Mouse (Mus musculus): Measurements from ENCODE around the gene Phlpp1. TPM values are rescaled to one million over a fixed set of nuclear protein-coding genes. Genes with fewer than 3 reads are reported as not detected.

Phlpp1 gene
- polyA plus RNA-seq, 1 experiment = 7.6 TPM

GRCm38 (mm10) chr1:106175360-106175759 lies 3.8 kb downstream of the Phlpp1 start:
- TF ChIP-seq CTCF (IDR thresholded peaks at IDR 0.05; ENCODE audit: low read depth, low read length) = no peak
- Histone ChIP-seq H3K4me1 (ENCODE audit: control insufficient read depth, insufficient read depth, low read length) (peaks cover 15% of the 10 kb centered on the region), H3K27ac (ENCODE audit: insufficient read depth, low read depth, low read length) (no peak overlapping the region), H3K4me3 (ENCODE audit: insufficient read depth, low read length) (no peak overlapping the region)

- no peak for TF ChIP-seq CTCF (IDR thresholded peaks at IDR 0.05; ENCODE audit: low read depth, low read length)
- no peak for TF ChIP-seq POLR2A (IDR thresholded peaks at IDR 0.05; ENCODE audit: borderline replicate concordance, low read depth, low read length)
- Histone ChIP-seq H3K4me1 (ENCODE audit: control insufficient read depth, insufficient read depth, low read length) (peaks cover 10% of the 10 kb centered on the region), H3K27ac (ENCODE audit: insufficient read depth, low read depth, low read length) (no peak overlapping the region), H3K4me3 (ENCODE audit: insufficient read depth, low read length) (no peak overlapping the region)
Measured at GRCm38 (mm10) chr1:106176791-106177190, 5.2 kb downstream of the Phlpp1 start.

GRCm38 (mm10) chr1:106177868-106178790 lies 6.6 kb downstream of the Phlpp1 start:
- Histone ChIP-seq H3K4me1 (ENCODE audit: control insufficient read depth, insufficient read depth, low read length) (peaks cover 10% of the 10 kb centered on the region), H3K27ac (ENCODE audit: insufficient read depth, low read depth, low read length) (no peak overlapping the region), H3K4me3 (ENCODE audit: insufficient read depth, low read length) (no peak overlapping the region)
- TF ChIP-seq POLR2A (IDR thresholded peaks at IDR 0.05; ENCODE audit: borderline replicate concordance, low read depth, low read length) = no peak
- TF ChIP-seq CTCF (IDR thresholded peaks at IDR 0.05; ENCODE audit: low read depth, low read length) = no peak

- H3K4me1 ChIP-seq (ENCODE audit: control insufficient read depth, insufficient read depth, low read length) = no peaks in the 10 kb centered on the region
Measured at GRCm38 (mm10) chr1:106183701-106184100, 12.1 kb downstream of the Phlpp1 start.

GRCm38 (mm10) chr1:106184780-106185460 lies 13.4 kb downstream of the Phlpp1 start:
- TF ChIP-seq POLR2A (IDR thresholded peaks at IDR 0.05; ENCODE audit: borderline replicate concordance, low read depth, low read length) = no peak
- no peak for TF ChIP-seq CTCF (IDR thresholded peaks at IDR 0.05; ENCODE audit: low read depth, low read length)
- H3K4me1 ChIP-seq (ENCODE audit: control insufficient read depth, insufficient read depth, low read length) = no peaks in the 10 kb centered on the region
- no peak overlapping the region for H3K4me3 ChIP-seq (ENCODE audit: insufficient read depth, low read length)
- H3K27ac ChIP-seq (ENCODE audit: insufficient read depth, low read depth, low read length) = no peak overlapping the region

More at GRCm38 (mm10) chr1:106183701-106184100, 12.1 kb downstream of the Phlpp1 start:
- H3K27ac ChIP-seq (ENCODE audit: insufficient read depth, low read depth, low read length) = no peak overlapping the region
- H3K4me3 ChIP-seq (ENCODE audit: insufficient read depth, low read length) = no peak overlapping the region
- TF ChIP-seq CTCF (IDR thresholded peaks at IDR 0.05; ENCODE audit: low read depth, low read length) (no peak), POLR2A (IDR thresholded peaks at IDR 0.05; ENCODE audit: borderline replicate concordance, low read depth, low read length) (no peak)

- Histone ChIP-seq H3K4me3 (ENCODE audit: insufficient read depth, low read length) (no peak overlapping the region), H3K4me1 (ENCODE audit: control insufficient read depth, insufficient read depth, low read length) (no peaks in the 10 kb centered on the region), H3K27ac (ENCODE audit: insufficient read depth, low read depth, low read length) (no peak overlapping the region)
- TF ChIP-seq CTCF (IDR thresholded peaks at IDR 0.05; ENCODE audit: low read depth, low read length) = no peak
- no peak for TF ChIP-seq POLR2A (IDR thresholded peaks at IDR 0.05; ENCODE audit: borderline replicate concordance, low read depth, low read length)
Measured at GRCm38 (mm10) chr1:106185461-106185924, 13.9 kb downstream of the Phlpp1 start.

DNA sequence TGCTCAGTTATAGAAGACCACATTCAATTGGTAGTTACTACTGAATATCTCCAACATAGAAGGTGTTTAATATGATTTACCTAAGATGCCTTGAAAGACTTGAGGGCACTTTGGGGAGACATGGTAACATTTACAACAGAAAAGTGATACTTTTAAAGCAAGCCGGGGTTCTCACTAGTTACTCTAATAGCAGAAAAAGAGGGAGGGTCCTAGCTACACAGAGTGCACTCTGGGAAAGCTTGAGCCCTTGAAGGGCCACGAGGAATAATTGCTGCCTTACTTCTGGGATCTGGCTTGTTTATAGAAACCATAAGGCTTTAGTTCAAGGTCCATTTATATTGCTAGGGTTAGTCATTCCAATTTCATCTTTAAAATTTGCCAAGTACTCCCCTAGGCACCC lies 14.5 kb downstream of the Phlpp1 start:
- TF ChIP-seq CTCF (IDR thresholded peaks at IDR 0.05; ENCODE audit: low read depth, low read length) (no peak), POLR2A (IDR thresholded peaks at IDR 0.05; ENCODE audit: borderline replicate concordance, low read depth, low read length) (no peak)
- Histone ChIP-seq H3K4me3 (ENCODE audit: insufficient read depth, low read length) (no peak overlapping the region), H3K27ac (ENCODE audit: insufficient read depth, low read depth, low read length) (no peak overlapping the region), H3K4me1 (ENCODE audit: control insufficient read depth, insufficient read depth, low read length) (no peaks in the 10 kb centered on the region)

GRCm38 (mm10) chr1:106187480-106187879 lies 15.9 kb downstream of the Phlpp1 start:
- H3K27ac ChIP-seq (ENCODE audit: insufficient read depth, low read depth, low read length) = no peak overlapping the region
- H3K4me1 ChIP-seq (ENCODE audit: control insufficient read depth, insufficient read depth, low read length) = peaks cover 2% of the 10 kb centered on the region; the same call in 1 of the 2 replicates
- TF ChIP-seq POLR2A (IDR thresholded peaks at IDR 0.05; ENCODE audit: borderline replicate concordance, low read depth, low read length) = no peak
- TF ChIP-seq CTCF (IDR thresholded peaks at IDR 0.05; ENCODE audit: low read depth, low read length) = no peak
- H3K4me3 ChIP-seq (ENCODE audit: insufficient read depth, low read length) = no peak overlapping the region

GRCm38 (mm10) chr1:106188756-106189155 lies 17.2 kb downstream of the Phlpp1 start:
- TF ChIP-seq CTCF (IDR thresholded peaks at IDR 0.05; ENCODE audit: low read depth, low read length) (no peak), POLR2A (IDR thresholded peaks at IDR 0.05; ENCODE audit: borderline replicate concordance, low read depth, low read length) (no peak)
- Histone ChIP-seq H3K4me1 (ENCODE audit: control insufficient read depth, insufficient read depth, low read length) (peaks cover 2% of the 10 kb centered on the region; the same call in 1 of the 2 replicates), H3K4me3 (ENCODE audit: insufficient read depth, low read length) (no peak overlapping the region), H3K27ac (ENCODE audit: insufficient read depth, low read depth, low read length) (no peak overlapping the region)

DNA sequence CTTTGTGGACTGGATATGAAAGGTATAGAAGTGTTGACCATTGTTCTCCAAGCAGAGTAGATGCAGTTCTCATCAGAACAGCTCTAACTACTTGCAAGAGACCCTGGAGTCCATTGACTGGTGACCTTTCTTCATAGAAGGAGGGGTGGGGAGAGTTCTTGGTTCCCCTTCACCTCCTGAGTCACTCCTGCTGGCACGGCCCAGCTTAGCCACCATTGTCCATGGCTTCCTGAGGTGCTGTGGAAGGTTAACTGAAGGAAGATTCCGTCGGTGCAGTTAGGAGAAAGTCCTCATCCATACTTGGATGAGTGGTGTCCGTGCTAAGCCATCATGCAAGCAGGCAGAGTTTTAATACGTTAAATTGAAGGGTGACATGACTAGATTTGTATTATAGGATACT lies 17.8 kb downstream of the Phlpp1 start:
- no peak overlapping the region for H3K4me3 ChIP-seq (ENCODE audit: insufficient read depth, low read length)
- H3K27ac ChIP-seq (ENCODE audit: insufficient read depth, low read depth, low read length) = no peak overlapping the region
- peaks cover 2% of the 10 kb centered on the region; the same call in 1 of the 2 replicates for H3K4me1 ChIP-seq (ENCODE audit: control insufficient read depth, insufficient read depth, low read length)
- TF ChIP-seq CTCF (IDR thresholded peaks at IDR 0.05; ENCODE audit: low read depth, low read length) = no peak
- no peak for TF ChIP-seq POLR2A (IDR thresholded peaks at IDR 0.05; ENCODE audit: borderline replicate concordance, low read depth, low read length)

Data from bone marrow macrophage, adult 2 months (primary cell).